Mouse (Mus musculus) stomach, embryonic 15.5 days (tissue): ENCODE measurements at regions not wholly inside any gene's neighbourhood (a gene's known extent, or its start where the extent isn't known, plus 50 kb on each side); places are given as distances from the start of the nearest gene placed in this dataset.

Experiments used
- ATAC-seq: fragments of 200-750 bp; cut with Nextera tagmentation; 2 replicates; pipeline ENCODE4 v1.8.0; 2017; ENCODE audit warnings: low read depth, moderate number of reproducible peaks, moderate TSS enrichment; ENCODE audit not compliant: insufficient read depth, low FRiP score
- H3K27ac ChIP-seq: fragments of 300-500 bp; sonication (generic); 2 replicates; pipeline ENCODE4 v1.5.1; 2015; ENCODE audit warnings: mild to moderate bottlenecking, inconsistent platforms
- H3K27me3 ChIP-seq: fragments of 300-500 bp; sonication (generic); replicated peaks from 2 replicates; pipeline ENCODE4 v1.6.1; 2015; ENCODE audit warnings: inconsistent platforms
- H3K36me3 ChIP-seq: fragments of 300-500 bp; sonication (generic); 2 replicates; pipeline ENCODE4 v1.6.1; 2015; ENCODE audit warnings: inconsistent platforms
- H3K4me1 ChIP-seq: fragments of 300-500 bp; sonication (generic); 2 replicates; pipeline ENCODE4 v1.6.1; 2015; ENCODE audit warnings: inconsistent platforms
- H3K4me2 ChIP-seq: fragments of 300-500 bp; sonication (generic); 2 replicates; pipeline ENCODE4 v1.6.1; 2015; ENCODE audit warnings: mild to moderate bottlenecking, inconsistent platforms
- H3K4me3 ChIP-seq: fragments of 300-500 bp; sonication (generic); replicated peaks from 2 replicates; pipeline ENCODE4 v1.5.1; 2015; ENCODE audit warnings: inconsistent platforms
- H3K9ac ChIP-seq: fragments of 300-500 bp; sonication (generic); 2 replicates; pipeline ENCODE4 v1.6.1; 2015; ENCODE audit warnings: inconsistent platforms
- H3K9me3 ChIP-seq: fragments of 300-500 bp; sonication (generic); 2 replicates; pipeline ENCODE4 v1.6.1; 2016; ENCODE audit warnings: inconsistent platforms
- WGBS: fragments of 180-500 bp; shearing (Covaris S2); methylation state at CpG from one replicate; pipeline ENCODE4 v1.1.7; 2015; 5-methylcytosine and 5-hydroxymethylcytosine counted together

DNA sequence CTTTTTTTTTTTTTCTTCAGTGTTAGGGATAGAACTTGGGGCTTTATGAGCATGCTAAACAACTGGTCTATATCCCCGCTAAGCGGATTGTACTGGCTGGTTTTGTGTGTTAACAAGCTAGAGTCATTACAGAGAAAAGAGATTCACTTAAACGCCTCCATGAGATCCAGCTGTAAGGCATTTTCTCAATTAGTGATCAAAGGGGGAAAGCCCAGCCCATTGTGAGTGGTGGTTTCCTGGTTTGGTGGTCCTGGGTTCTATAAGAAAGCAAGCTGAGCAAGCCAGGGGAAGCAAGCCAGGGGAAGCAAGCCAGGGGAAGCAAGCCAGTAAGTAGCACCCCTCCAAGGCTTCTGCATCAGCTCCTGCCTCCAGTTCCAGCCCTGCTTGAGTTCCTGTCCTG lies 147.9 kb upstream of the 4931429L15Rik start:
- Histone ChIP-seq H3K4me3 (no peak overlapping the region), H3K9me3 (no peaks in the 10 kb centered on the region), H3K36me3 (no peaks in the 10 kb centered on the region), H3K27me3 (no peaks in the 10 kb centered on the region), H3K27ac (no peak overlapping the region), H3K4me2 (no peak overlapping the region), H3K9ac (no peak overlapping the region), H3K4me1 (no peaks in the 10 kb centered on the region)
- WGBS: 70% methylated on average over 3 of the region's 3 CpGs
- no peak for ATAC-seq

DNA sequence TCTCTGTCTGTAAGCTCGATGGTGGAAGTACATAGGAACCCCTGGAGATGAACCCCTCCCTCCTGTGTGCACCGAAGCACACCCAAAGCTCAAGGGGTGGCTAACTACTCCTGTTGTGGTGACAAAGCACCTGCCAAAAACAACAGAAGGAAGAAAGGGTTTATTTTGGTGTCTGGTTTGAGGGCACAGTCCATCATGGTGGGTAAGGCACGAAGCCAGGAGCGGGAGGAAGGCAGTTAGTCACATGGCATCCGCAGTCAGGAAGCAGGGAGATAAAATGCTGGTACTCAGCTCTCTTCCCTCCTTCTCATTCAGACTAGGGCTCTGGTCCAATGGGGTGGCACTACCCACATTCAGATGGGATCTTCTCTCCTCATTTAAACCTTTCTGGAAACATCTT lies 142.9 kb upstream of the 4931429L15Rik start:
- WGBS: 81% methylated on average over 5 of the region's 5 CpGs
- ATAC-seq: no peak
- no peak overlapping the region for H3K4me2 ChIP-seq

DNA sequence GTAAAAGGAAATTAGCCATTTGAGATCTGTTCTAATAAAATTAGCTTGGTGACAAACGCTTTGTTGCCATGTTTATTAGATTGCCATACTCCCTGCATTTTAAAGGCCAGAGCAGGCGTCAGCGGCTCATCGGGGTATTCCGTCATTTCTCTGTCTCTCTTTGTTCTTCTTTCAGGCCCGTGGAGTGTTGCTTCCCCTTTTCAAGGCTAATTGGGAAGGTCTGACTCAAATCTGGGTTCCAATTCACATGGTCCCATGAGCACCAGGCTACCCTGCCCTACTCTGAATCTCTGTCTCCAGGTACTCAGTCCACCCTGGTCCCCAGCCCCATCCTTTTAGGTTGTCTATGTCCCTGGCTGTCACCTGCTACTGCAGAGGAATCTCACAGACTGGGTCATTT lies 138.2 kb upstream of the 4931429L15Rik start:
- no peak overlapping the region for H3K9ac ChIP-seq
- H3K4me1 ChIP-seq: no peaks in the 10 kb centered on the region
- H3K4me3 ChIP-seq: no peak overlapping the region
- H3K36me3 ChIP-seq: no peaks in the 10 kb centered on the region
- 77% methylated on average over 6 of the region's 6 CpGs for WGBS
- no peaks in the 10 kb centered on the region for H3K9me3 ChIP-seq
- ATAC-seq: no peak
- H3K27me3 ChIP-seq: no peaks in the 10 kb centered on the region
- H3K27ac ChIP-seq: no peak overlapping the region
- H3K4me2 ChIP-seq: no peak overlapping the region

More for the DNA sequence above, 142.9 kb upstream of the 4931429L15Rik start:
- Histone ChIP-seq H3K9me3 (no peaks in the 10 kb centered on the region), H3K27me3 (no peaks in the 10 kb centered on the region), H3K4me3 (no peak overlapping the region), H3K36me3 (no peaks in the 10 kb centered on the region), H3K4me1 (no peaks in the 10 kb centered on the region), H3K9ac (no peak overlapping the region), H3K27ac (no peak overlapping the region)

DNA sequence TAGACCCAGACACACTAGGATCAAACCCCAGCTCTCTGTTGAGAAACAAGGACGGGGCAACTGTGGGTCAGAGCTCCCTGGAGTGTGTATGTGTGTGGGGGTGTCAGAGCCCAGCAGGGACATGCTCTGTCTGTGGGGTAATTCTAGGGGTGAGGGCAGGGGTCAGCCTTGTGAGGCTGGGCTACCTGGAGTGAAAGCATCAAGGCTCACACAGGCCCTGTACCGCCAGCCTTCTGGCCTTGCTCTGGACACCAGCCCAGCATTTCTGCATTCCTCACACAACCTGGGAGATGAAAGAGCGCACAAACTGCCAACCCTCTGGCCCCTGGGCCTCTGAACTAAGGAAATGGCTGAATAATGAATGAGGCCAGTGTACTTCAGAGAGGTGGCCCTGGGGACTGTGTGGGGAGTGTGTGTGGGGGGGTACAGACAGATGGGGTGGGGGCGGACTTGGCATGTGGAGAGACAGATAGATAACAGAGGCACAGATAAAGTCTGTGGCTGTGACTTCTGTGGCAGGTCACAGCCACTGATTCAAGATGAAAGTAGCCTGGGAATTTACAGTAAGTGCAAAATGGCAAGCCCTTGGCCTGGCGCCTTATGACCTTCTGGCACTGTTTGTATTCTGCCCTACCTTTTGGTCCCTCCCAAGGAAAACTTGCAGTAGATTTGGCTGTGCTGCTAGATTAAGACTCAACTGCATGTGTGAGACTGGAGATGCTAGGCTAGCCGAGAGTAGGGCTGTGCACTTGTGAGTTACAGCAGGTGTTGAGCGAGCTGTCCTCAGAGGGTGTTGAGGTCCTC lies 135.2 kb upstream of the 4931429L15Rik start:
- 57% methylated on average over 7 of the region's 7 CpGs for WGBS
- Histone ChIP-seq H3K9me3 (no peaks in the 10 kb centered on the region), H3K27me3 (no peaks in the 10 kb centered on the region), H3K9ac (no peak overlapping the region), H3K27ac (no peak overlapping the region), H3K4me2 (no peak overlapping the region), H3K4me3 (no peak overlapping the region), H3K4me1 (no peaks in the 10 kb centered on the region), H3K36me3 (no peaks in the 10 kb centered on the region)
- no peak for ATAC-seq

DNA sequence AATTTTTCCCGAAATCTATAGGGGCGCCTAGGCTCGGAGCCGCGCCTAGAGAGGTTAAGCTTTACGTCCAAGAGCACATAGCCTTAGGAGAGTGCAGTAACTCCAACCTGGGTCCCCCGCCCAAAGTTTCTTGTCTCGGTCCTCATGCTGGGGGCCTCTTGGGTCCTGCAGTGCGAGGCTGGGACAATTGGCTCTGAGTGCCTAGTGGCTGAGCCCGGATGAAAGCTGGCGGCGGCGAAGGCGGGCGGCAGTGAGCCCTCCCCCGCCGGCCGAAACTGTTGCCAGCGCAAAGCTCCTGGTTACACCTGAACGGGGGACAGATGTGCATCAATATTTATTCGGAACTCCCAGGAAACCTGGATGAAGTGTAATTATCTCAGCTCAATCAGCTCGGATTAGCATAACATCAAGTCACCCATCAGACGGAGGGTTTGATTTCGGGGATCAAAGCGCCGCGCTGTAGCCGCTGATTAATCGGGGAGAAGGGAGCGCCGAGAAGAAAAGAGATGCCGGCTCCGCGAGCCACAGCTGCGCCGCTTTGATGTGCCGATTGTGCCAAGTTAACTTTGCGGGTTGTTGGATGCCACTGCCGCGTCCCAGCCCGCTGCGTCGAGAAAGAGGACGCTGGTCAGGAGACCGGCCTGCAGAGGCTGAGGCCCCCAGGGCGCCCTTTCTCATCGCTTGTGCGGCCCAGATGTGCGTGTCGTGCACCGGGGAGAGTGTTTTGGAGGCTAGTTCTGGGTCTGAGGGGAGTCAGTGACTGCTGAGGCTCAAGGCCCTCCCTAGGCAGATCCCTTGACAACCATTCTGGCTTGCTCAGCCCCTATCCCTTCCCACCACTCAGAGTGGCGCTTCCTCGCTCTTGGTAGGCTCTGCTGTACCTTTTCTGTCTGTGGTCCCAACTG lies 123.7 kb upstream of the 4931429L15Rik start:
- no peaks in the 10 kb centered on the region for H3K36me3 ChIP-seq
- 3% methylated on average over 53 of the region's 53 CpGs for WGBS
- no peaks in the 10 kb centered on the region for H3K9me3 ChIP-seq
- no peak overlapping the region for H3K9ac ChIP-seq
- H3K4me1 ChIP-seq: peaks cover 14% of the 10 kb centered on the region
- peak overlapping the region; percentile 53 for H3K4me2 ChIP-seq
- H3K4me3 ChIP-seq: peak overlapping the region; percentile 26
- H3K27ac ChIP-seq: no peak overlapping the region
- H3K27me3 ChIP-seq: peaks cover 31% of the 10 kb centered on the region
- ATAC-seq: no peak

DNA sequence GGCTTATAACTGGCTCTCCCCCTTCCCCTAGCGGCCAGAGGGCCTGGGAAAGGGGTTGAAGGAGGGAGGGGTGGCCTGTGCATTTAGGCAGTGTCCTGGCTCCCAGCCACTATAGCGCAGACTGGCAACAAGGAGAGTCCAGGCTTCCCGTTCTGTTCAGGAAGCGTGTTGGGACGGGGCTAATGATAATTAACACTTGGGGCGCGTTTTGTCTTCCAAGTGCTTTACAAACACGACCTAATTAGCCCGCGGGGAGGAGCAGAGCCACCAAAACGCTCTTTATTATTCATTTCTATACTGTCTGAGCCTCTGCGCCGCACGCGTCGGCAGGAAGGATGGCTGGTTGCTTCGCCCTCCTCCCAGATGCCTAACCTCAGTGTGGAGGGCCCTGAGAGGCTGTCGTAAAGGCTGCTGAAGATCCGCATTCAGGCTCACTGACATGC lies 123.0 kb upstream of the 4931429L15Rik start:
- 5% methylated on average over 18 of the region's 19 CpGs for WGBS
- Histone ChIP-seq H3K9me3 (no peaks in the 10 kb centered on the region), H3K4me3 (peak overlapping the region; percentile 26), H3K4me1 (peaks cover 14% of the 10 kb centered on the region), H3K27me3 (peaks cover 31% of the 10 kb centered on the region), H3K4me2 (peak overlapping the region; percentile 53), H3K36me3 (no peaks in the 10 kb centered on the region), H3K9ac (no peak overlapping the region), H3K27ac (no peak overlapping the region)
- no peak for ATAC-seq

DNA sequence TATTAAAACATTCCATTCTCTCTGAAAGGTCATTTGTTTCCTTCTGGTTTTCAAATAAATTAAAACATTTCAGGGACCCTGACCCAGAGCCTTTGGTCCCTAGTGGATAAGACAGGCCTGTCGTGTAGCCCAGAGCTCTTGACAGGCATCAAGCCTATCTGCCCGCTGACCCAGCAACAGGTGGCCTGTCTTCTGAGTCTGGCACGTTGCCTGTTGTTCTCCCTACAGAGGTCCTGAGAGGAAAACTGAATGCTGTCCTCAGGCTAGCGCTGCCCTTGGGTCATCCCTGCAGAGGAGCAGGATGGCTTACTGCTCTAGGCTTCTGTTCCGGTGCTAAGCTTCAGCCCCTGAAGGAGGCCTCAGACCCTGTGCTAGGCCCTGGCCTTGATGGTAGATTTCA lies 120.4 kb upstream of the 4931429L15Rik start:
- H3K4me1 ChIP-seq: peaks cover 14% of the 10 kb centered on the region
- H3K36me3 ChIP-seq: no peaks in the 10 kb centered on the region
- no peak for ATAC-seq
- H3K4me2 ChIP-seq: no peak overlapping the region
- peaks cover 31% of the 10 kb centered on the region for H3K27me3 ChIP-seq
- no peak overlapping the region for H3K4me3 ChIP-seq
- WGBS: 61% methylated on average over 5 of the region's 5 CpGs
- H3K9ac ChIP-seq: no peak overlapping the region
- H3K9me3 ChIP-seq: no peaks in the 10 kb centered on the region
- H3K27ac ChIP-seq: no peak overlapping the region

DNA sequence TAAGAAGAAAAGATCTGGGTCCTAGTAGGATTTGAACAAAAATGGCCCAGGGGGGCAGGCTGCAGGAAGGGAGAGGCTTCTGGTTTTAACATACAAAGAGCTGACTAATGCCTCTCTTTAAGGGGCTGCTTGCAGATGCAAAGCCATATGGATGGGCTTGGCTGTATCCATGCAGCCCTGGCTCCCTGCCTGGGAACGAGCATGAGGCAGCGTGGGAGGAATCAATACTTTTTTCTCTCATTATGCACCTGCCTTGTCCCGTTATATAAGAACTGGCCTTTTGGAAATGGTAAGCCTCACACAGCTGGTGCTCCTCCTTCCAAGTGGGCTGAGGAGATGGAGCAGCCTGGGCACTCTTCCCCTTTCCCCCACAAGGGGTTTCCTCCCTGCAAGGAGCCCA lies 114.9 kb upstream of the 4931429L15Rik start:
- 82% methylated on average over 3 of the region's 3 CpGs for WGBS
- Histone ChIP-seq H3K4me1 (no peaks in the 10 kb centered on the region), H3K9ac (no peak overlapping the region), H3K4me3 (no peak overlapping the region), H3K9me3 (no peaks in the 10 kb centered on the region), H3K36me3 (no peaks in the 10 kb centered on the region), H3K27ac (no peak overlapping the region), H3K4me2 (no peak overlapping the region), H3K27me3 (no peaks in the 10 kb centered on the region)
- ATAC-seq: no peak

DNA sequence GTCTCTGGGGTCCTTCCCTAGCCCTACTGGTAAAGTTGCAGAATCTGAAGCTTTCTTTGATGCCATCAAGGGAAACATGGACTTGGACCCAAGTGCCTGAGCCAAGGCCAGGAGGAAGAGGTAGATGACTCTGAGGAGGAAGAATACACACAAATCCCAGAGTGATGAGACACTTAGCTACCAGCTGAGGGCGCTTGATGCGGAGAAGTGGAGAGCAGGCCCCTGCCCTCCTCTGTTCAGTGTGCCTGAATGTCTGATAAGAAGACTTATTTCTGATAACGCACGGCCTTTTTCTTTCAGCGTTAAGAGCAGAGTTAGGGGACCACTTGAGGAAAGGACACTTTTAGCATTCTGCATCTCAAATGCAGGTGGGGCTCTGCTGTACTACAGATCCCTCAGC lies 113.9 kb upstream of the 4931429L15Rik start:
- no peaks in the 10 kb centered on the region for H3K9me3 ChIP-seq
- H3K4me3 ChIP-seq: no peak overlapping the region
- H3K4me1 ChIP-seq: no peaks in the 10 kb centered on the region
- H3K27me3 ChIP-seq: no peaks in the 10 kb centered on the region
- no peaks in the 10 kb centered on the region for H3K36me3 ChIP-seq
- H3K4me2 ChIP-seq: no peak overlapping the region
- no peak for ATAC-seq
- 64% methylated on average over 5 of the region's 5 CpGs for WGBS
- no peak overlapping the region for H3K27ac ChIP-seq
- no peak overlapping the region for H3K9ac ChIP-seq

DNA sequence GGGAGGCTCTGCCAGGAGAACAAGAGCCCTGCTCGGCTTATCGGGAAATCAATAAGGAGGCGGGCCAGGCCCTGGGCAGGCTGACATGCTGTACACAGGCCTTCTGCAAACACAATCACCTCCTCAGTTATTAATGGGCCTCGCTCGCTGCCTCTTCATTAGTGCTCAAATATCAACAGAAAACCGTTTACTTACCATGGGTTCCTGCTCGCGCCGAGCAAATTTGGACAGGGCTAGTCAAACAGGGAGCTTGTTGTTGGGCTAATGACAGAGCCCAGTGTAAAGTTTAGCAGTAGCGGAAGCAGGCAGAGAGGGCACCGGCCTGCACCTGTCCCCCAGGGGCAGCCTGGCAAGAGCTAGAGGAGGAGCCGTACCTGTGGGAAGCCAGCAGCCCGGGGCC lies 111.3 kb upstream of the 4931429L15Rik start:
- ATAC-seq: peak; percentile 89
- H3K4me3 ChIP-seq: no peak overlapping the region
- no peaks in the 10 kb centered on the region for H3K36me3 ChIP-seq
- no peak overlapping the region for H3K27ac ChIP-seq
- H3K4me1 ChIP-seq: no peaks in the 10 kb centered on the region
- no peak overlapping the region for H3K9ac ChIP-seq
- no peaks in the 10 kb centered on the region for H3K27me3 ChIP-seq
- H3K4me2 ChIP-seq: no peak overlapping the region
- 42% methylated on average over 13 of the region's 13 CpGs for WGBS
- H3K9me3 ChIP-seq: no peaks in the 10 kb centered on the region

DNA sequence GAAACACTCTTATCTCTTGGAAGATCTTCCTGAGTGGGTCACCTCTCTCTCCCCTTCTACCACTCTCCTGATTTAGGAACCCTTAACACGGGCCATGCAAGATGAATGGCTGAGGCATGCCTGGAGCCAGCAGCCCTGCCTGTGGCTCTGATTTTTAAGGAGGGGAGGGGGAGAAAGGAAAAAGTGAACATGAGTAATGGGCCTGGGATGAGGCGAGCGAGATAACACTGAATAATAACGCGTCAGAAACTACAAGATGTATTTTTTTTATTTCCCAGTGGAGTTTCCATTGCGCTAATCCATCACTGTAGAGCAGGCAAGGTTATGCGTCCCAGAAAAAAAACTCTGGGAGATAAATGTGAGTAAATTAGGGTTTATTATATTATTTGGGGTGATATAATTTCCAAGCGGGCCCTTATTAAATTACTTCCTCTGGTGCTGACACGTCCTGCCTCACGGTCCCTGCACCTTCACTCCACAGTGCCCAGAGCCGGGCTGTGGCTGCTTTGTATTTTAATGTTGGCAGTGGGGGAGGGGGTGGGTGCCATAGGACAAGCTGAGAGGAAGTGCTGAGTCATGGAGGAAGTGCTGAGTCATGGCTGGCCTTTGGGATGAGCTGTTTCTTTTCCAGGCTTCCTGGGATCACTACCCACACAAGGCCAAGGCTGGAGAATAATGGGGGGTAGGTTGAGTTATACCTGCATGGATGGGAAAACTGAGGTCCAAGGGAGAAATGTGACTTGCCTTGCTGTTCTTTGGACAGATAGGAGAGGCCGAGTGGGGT lies 103.6 kb upstream of the 4931429L15Rik start:
- no peak for ATAC-seq
- Histone ChIP-seq H3K9me3 (no peaks in the 10 kb centered on the region), H3K36me3 (no peaks in the 10 kb centered on the region), H3K4me1 (no peaks in the 10 kb centered on the region), H3K27ac (no peak overlapping the region), H3K9ac (no peak overlapping the region), H3K4me2 (no peak overlapping the region), H3K27me3 (no peaks in the 10 kb centered on the region), H3K4me3 (no peak overlapping the region)
- WGBS: 44% methylated on average over 12 of the region's 12 CpGs
